Mouse (Mus musculus): ENCODE results near the gene Cnot1. TPM values are rescaled to one million over a fixed set of nuclear protein-coding genes. Genes with fewer than 3 reads are reported as not detected.

Gene Cnot1
- 48.5 TPM for polyA plus RNA-seq (2015; fragmentation: Illumina TruSeq; extraction: RNeasy Lipid Tissue Mini Kit (QIAGEN cat#74804); ENCODE audit: low read depth, low replicate concordance)

GRCm38 (mm10) chr8:95807331-95807843 lies at the start of gene Cnot1:
Gene Cnot1, minus strand, starts transcription at chr8:95807464.

GRCm38 (mm10) chr8:95853102-95853843 lies 46.0 kb upstream of the Cnot1 start, which contains the start of gene Slc38a7:
Gene Slc38a7, minus strand, starts transcription at chr8:95853539.

GRCm38 (mm10) chr8:95825162-95825561 lies 17.9 kb upstream of the Cnot1 start, which contains the start of gene Sap18b:
Gene Sap18b, plus strand, starts transcription at chr8:95825346.

GRCm38 (mm10) chr8:95715676-95716531 lies 91.4 kb downstream of the Cnot1 start, which contains the start of gene Setd6:
Gene Setd6, plus strand, starts transcription at chr8:95715881.

GRCm38 (mm10) chr8:95676631-95677030 lies 130.6 kb downstream of the Cnot1 start, which contains the start of gene Ndrg4:
Gene Ndrg4, plus strand, starts transcription at chr8:95676980.

Other genes with a start within 250 kb of the Cnot1 start
- gene Prss54, start 231.1 kb downstream of the Cnot1 start, polyA plus RNA-seq (2015; fragmentation: Illumina TruSeq; extraction: RNeasy Lipid Tissue Mini Kit (QIAGEN cat#74804); ENCODE audit: low read depth, low replicate concordance), result not detected
- 2.8 TPM for gene Gins3, start 174.0 kb downstream of the Cnot1 start, polyA plus RNA-seq (2015; fragmentation: Illumina TruSeq; extraction: RNeasy Lipid Tissue Mini Kit (QIAGEN cat#74804); ENCODE audit: low read depth, low replicate concordance)
- 1,619 TPM for gene Ndrg4, start 130.5 kb downstream of the Cnot1 start, polyA plus RNA-seq (2015; fragmentation: Illumina TruSeq; extraction: RNeasy Lipid Tissue Mini Kit (QIAGEN cat#74804); ENCODE audit: low read depth, low replicate concordance)
- 25.5 TPM for gene Setd6, start 91.6 kb downstream of the Cnot1 start, polyA plus RNA-seq (2015; fragmentation: Illumina TruSeq; extraction: RNeasy Lipid Tissue Mini Kit (QIAGEN cat#74804); ENCODE audit: low read depth, low replicate concordance)
- gene Sap18b, start 17.9 kb upstream of the Cnot1 start, polyA plus RNA-seq (2015; fragmentation: Illumina TruSeq; extraction: RNeasy Lipid Tissue Mini Kit (QIAGEN cat#74804); ENCODE audit: low read depth, low replicate concordance), result 96.5 TPM
- gene Slc38a7, start 46.1 kb upstream of the Cnot1 start, polyA plus RNA-seq (2015; fragmentation: Illumina TruSeq; extraction: RNeasy Lipid Tissue Mini Kit (QIAGEN cat#74804); ENCODE audit: low read depth, low replicate concordance), result 18.2 TPM
- 231 TPM for gene Got2, start 81.1 kb upstream of the Cnot1 start, polyA plus RNA-seq (2015; fragmentation: Illumina TruSeq; extraction: RNeasy Lipid Tissue Mini Kit (QIAGEN cat#74804); ENCODE audit: low read depth, low replicate concordance)

Measured in brain, adult 10 weeks (tissue).